Mouse (Mus musculus): ENCODE measurements at regions not wholly inside any gene's neighbourhood (a gene's known extent, or its start where the extent isn't known, plus 50 kb on each side); places are given as distances from the start of the nearest gene placed in this dataset.
A peak's percentile ranks its signal among the peaks of the same experiment; 100 is the strongest.

DNA sequence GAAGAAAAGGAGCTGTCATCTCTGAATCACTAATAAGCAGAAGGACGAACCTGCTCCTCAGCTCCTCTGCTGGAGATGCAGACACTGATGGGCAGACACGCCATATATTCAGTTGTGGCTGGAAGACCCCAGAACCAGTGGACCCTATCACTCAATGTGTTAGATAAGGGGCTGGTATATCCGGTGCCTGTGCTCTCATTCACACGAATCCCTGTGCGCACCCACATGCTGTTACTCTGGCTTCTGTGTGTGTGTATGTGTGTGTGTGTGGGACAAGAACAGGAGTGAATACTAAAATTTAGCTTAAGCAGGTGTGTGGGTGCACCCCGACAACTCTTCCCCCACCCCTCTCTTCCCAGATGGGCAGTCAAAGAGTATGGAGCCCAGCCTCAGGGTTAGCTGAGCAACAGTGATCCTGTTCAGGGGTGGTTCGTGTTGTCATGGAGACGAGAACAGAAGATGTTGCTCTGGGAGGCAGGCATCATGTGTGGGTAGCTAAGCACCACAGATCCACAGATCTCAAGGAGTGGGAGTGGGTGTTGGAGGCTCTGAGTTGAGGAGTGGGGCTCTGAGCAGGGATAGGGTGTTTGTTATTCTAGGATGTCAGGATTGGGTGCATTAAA lies 93.7 kb upstream of the Ywhaq start:
- Histone ChIP-seq H3K4me1 (peaks cover 10% of the 10 kb centered on the region; the same call in 1 of the 2 replicates), H3K36me3 (no peaks in the 10 kb centered on the region), H3K27ac (no peak overlapping the region), H3K27me3 (ENCODE audit: insufficient read depth, poor library complexity, severe bottlenecking) (no peaks in the 10 kb centered on the region), H3K9me3 (no peaks in the 10 kb centered on the region), H3K4me3 (no peak overlapping the region)
- no peak for DNase-seq (ENCODE audit: low spot score)
- WGBS, result 72% methylated on average over 8 of the region's 8 CpGs

DNA sequence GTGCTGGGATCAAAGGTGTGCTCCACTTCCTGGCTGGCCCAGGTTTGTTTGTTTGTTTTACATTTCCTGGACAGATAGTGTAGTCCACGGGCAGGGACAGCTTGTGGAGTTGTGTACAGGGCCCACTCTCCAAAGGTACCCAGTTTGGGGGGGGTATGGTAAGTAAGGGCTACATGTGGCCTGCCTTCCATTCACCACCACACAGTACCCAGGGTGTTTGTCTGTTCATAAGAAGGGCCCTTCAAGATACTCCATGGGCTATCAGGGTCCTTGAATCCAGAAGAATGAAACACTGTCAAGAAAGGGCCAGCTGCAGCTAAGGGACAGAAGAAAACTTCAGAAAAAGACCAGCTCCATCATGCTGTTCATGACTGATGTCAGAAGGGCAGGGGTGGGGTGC lies 89.6 kb upstream of the Ywhaq start:
- no peak overlapping the region for H3K27ac ChIP-seq
- no peaks in the 10 kb centered on the region for H3K9me3 ChIP-seq
- peaks cover 13% of the 10 kb centered on the region for H3K4me1 ChIP-seq
- WGBS, result 41% methylated on average over 1 of the region's 1 CpGs
- DNase-seq (ENCODE audit: low spot score), result no peak
- H3K27me3 ChIP-seq (ENCODE audit: insufficient read depth, poor library complexity, severe bottlenecking), result no peaks in the 10 kb centered on the region
- no peaks in the 10 kb centered on the region for H3K36me3 ChIP-seq
- no peak overlapping the region for H3K4me3 ChIP-seq

GRCm38 (mm10) chr12:21505731-21506368 lies 88.4 kb upstream of the Ywhaq start:
- no peaks in the 10 kb centered on the region for H3K36me3 ChIP-seq
- no peaks in the 10 kb centered on the region for H3K9me3 ChIP-seq
- no peak overlapping the region for H3K27ac ChIP-seq
- DNase-seq (ENCODE audit: low spot score), result no peak
- peaks cover 10% of the 10 kb centered on the region for H3K4me1 ChIP-seq
- no peaks in the 10 kb centered on the region for H3K27me3 ChIP-seq (ENCODE audit: insufficient read depth, poor library complexity, severe bottlenecking)
- WGBS, result 76% methylated on average over 6 of the region's 6 CpGs
- H3K4me3 ChIP-seq, result no peak overlapping the region

- Histone ChIP-seq H3K27me3 (ENCODE audit: insufficient read depth, poor library complexity, severe bottlenecking) (no peaks in the 10 kb centered on the region), H3K4me1 (peaks cover 3% of the 10 kb centered on the region), H3K4me3 (no peak overlapping the region), H3K36me3 (no peaks in the 10 kb centered on the region), H3K9me3 (no peaks in the 10 kb centered on the region), H3K27ac (no peak overlapping the region)
- DNase-seq (ENCODE audit: low spot score), result no peak
- 78% methylated on average over 4 of the region's 4 CpGs for WGBS
Observed at GRCm38 (mm10) chr12:21503250-21503649, 85.8 kb upstream of the Ywhaq start.

- 77% methylated on average over 5 of the region's 5 CpGs for whole genome bisulfite sequencing
- peaks cover 8% of the 10 kb centered on the region for H3K4me1 ChIP-seq
- no peaks in the 10 kb centered on the region for H3K36me3 ChIP-seq
- no peak for DNase-seq (ENCODE audit: low spot score)
- H3K27me3 ChIP-seq (ENCODE audit: insufficient read depth, poor library complexity, severe bottlenecking), result no peaks in the 10 kb centered on the region
- no peaks in the 10 kb centered on the region for H3K9me3 ChIP-seq
- no peak overlapping the region for H3K4me3 ChIP-seq
- H3K27ac ChIP-seq, result no peak overlapping the region
Observed at GRCm38 (mm10) chr12:21496974-21497373, 79.5 kb upstream of the Ywhaq start.

DNA sequence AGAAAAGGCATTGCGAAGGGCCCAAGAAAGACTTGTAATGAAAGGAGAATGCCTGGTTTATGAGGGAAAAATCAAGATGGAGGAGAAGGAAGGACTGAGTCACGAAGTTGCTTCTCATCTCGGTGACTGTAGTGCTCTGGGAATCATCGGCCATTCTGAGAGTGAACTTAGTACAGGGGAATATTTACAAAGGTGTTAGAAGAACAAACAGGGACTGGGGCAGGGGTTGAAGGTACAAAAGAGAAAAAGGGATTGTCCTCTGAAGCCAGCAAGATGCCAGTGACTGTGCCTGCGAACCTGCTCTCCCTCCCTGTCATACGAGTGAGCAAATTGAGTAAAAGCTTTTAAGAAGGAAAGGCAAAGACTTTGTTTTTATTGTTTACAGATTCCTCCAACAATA lies 78.1 kb upstream of the Ywhaq start:
- DNase-seq (ENCODE audit: low spot score), result no peak
- Histone ChIP-seq H3K4me1 (peaks cover 10% of the 10 kb centered on the region), H3K4me3 (no peak overlapping the region), H3K27ac (no peak overlapping the region), H3K36me3 (no peaks in the 10 kb centered on the region), H3K9me3 (no peaks in the 10 kb centered on the region), H3K27me3 (ENCODE audit: insufficient read depth, poor library complexity, severe bottlenecking) (no peaks in the 10 kb centered on the region)
- 90% methylated on average over 6 of the region's 6 CpGs for WGBS

GRCm38 (mm10) chr12:21493471-21493870 lies 76.0 kb upstream of the Ywhaq start:
- no peaks in the 10 kb centered on the region for H3K27me3 ChIP-seq (ENCODE audit: insufficient read depth, poor library complexity, severe bottlenecking)
- H3K27ac ChIP-seq, result no peak overlapping the region
- WGBS, result 64% methylated on average over 3 of the region's 3 CpGs
- no peaks in the 10 kb centered on the region for H3K9me3 ChIP-seq
- peaks cover 13% of the 10 kb centered on the region for H3K4me1 ChIP-seq
- DNase-seq (ENCODE audit: low spot score), result no peak
- H3K4me3 ChIP-seq, result no peak overlapping the region
- no peaks in the 10 kb centered on the region for H3K36me3 ChIP-seq

GRCm38 (mm10) chr12:21492549-21493291 lies 75.3 kb upstream of the Ywhaq start:
- 54% methylated on average over 8 of the region's 8 CpGs for WGBS
- Histone ChIP-seq H3K27ac (peak overlapping the region; percentile 47), H3K4me1 (peaks cover 13% of the 10 kb centered on the region), H3K4me3 (no peak overlapping the region), H3K27me3 (ENCODE audit: insufficient read depth, poor library complexity, severe bottlenecking) (no peaks in the 10 kb centered on the region), H3K36me3 (no peaks in the 10 kb centered on the region), H3K9me3 (no peaks in the 10 kb centered on the region)
- DNase-seq (ENCODE audit: low spot score), result no peak

GRCm38 (mm10) chr12:21481644-21482043 lies 64.2 kb upstream of the Ywhaq start:
- Histone ChIP-seq H3K27ac (no peak overlapping the region), H3K9me3 (no peaks in the 10 kb centered on the region), H3K27me3 (ENCODE audit: insufficient read depth, poor library complexity, severe bottlenecking) (no peaks in the 10 kb centered on the region), H3K4me3 (no peak overlapping the region), H3K36me3 (no peaks in the 10 kb centered on the region), H3K4me1 (no peaks in the 10 kb centered on the region)
- no peak for DNase-seq (ENCODE audit: low spot score)
- WGBS, result 83% methylated on average over 2 of the region's 2 CpGs

DNA sequence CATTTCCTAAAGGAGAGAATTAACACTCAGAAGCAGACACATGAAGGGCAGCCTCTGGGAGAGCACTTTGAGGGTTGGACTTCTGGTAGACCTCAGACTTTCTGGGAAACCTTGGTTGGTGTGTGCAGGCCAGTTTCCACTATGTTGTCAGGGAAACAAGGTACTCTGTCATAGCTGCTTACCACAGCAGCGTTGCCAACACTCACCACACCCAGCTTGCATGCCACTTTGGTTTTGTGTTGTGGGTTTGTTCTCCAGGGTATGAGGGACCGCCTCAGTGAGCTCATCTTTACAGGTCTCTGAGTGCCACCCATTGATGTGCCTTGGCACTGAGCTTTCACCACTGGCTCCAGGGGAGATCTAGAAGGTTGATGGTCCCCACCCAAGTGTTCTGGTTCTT lies 62.8 kb upstream of the Ywhaq start:
- Histone ChIP-seq H3K9me3 (no peaks in the 10 kb centered on the region), H3K4me3 (no peak overlapping the region), H3K36me3 (no peaks in the 10 kb centered on the region), H3K27ac (no peak overlapping the region), H3K27me3 (ENCODE audit: insufficient read depth, poor library complexity, severe bottlenecking) (no peaks in the 10 kb centered on the region), H3K4me1 (no peaks in the 10 kb centered on the region)
- 78% methylated on average over 2 of the region's 2 CpGs for WGBS
- no peak for DNase-seq (ENCODE audit: low spot score)

- H3K9me3 ChIP-seq, result no peaks in the 10 kb centered on the region
- 63% methylated on average over 1 of the region's 1 CpGs for WGBS
Observed at GRCm38 (mm10) chr12:21479251-21479650, 61.8 kb upstream of the Ywhaq start.

DNA sequence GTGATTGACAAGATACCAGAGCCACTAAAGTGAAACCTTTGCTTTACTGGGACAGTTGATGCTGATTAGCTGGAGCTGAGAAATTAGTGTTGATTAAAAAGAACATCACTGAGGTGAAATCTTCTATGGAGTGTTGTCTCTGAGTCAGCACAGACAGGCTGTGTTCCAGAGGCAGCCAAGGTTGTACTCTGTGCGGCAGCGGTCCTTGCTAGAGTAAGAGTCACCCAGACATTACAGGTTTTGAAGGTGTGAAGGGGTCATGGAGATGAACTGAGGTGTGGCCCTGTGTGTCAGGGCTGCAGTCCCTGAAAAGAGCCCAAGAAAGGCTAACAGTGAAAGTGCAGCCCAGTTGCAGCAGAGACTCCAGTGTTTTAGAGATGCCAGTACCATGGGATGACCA lies 59.1 kb upstream of the Ywhaq start:
- H3K27ac ChIP-seq, result no peak overlapping the region
- WGBS, result 77% methylated on average over 2 of the region's 2 CpGs
- H3K36me3 ChIP-seq, result no peaks in the 10 kb centered on the region
- no peak overlapping the region for H3K4me3 ChIP-seq
- DNase-seq (ENCODE audit: low spot score), result no peak
- no peaks in the 10 kb centered on the region for H3K9me3 ChIP-seq
- H3K4me1 ChIP-seq, result no peaks in the 10 kb centered on the region
- H3K27me3 ChIP-seq (ENCODE audit: insufficient read depth, poor library complexity, severe bottlenecking), result no peaks in the 10 kb centered on the region

More at GRCm38 (mm10) chr12:21479251-21479650, 61.8 kb upstream of the Ywhaq start:
- Histone ChIP-seq H3K27ac (no peak overlapping the region), H3K36me3 (no peaks in the 10 kb centered on the region), H3K4me3 (no peak overlapping the region), H3K27me3 (ENCODE audit: insufficient read depth, poor library complexity, severe bottlenecking) (no peaks in the 10 kb centered on the region), H3K4me1 (no peaks in the 10 kb centered on the region)
- DNase-seq (ENCODE audit: low spot score), result no peak

GRCm38 (mm10) chr12:21472951-21473710 lies 55.7 kb upstream of the Ywhaq start:
- Histone ChIP-seq H3K4me3 (no peak overlapping the region), H3K27me3 (ENCODE audit: insufficient read depth, poor library complexity, severe bottlenecking) (no peaks in the 10 kb centered on the region), H3K9me3 (no peaks in the 10 kb centered on the region), H3K27ac (no peak overlapping the region), H3K36me3 (no peaks in the 10 kb centered on the region), H3K4me1 (no peaks in the 10 kb centered on the region)
- no peak for DNase-seq (ENCODE audit: low spot score)
- 86% methylated on average over 6 of the region's 6 CpGs for WGBS
